Mouse (Mus musculus) spleen, adult 2 months (tissue): ENCODE results near the gene Zc2hc1c. TPM values are rescaled to one million over a fixed set of nuclear protein-coding genes. Genes with fewer than 3 reads are reported as not detected.

ENCODE experiments used
- DNase-seq, 2 experiments: peaks; one replicate each; pipeline versions ENCODE4 v3.0.0 to v3.0.0-alpha.2; 2012 to 2021; ENCODE audit warnings: low spot score in 2 of 2, low read depth in 1 of 2
- H3K27ac ChIP-seq: fragments of 200-500 bp; 2 replicates; pipeline ENCODE4 v1.5.1; 2012; ENCODE audit warnings: low read length, inconsistent platforms; ENCODE audit not compliant: insufficient read depth
- H3K27me3 ChIP-seq: fragments of 200-500 bp; 2 replicates; pipeline ENCODE4 v1.6.1; 2012; ENCODE audit warnings: mild to moderate bottlenecking, moderate library complexity, low read length, inconsistent platforms; ENCODE audit not compliant: control insufficient read depth, insufficient read depth
- H3K36me3 ChIP-seq: fragments of 200-500 bp; 2 replicates; pipeline ENCODE4 v1.6.1; 2012; ENCODE audit warnings: mild to moderate bottlenecking, low read length, inconsistent platforms; ENCODE audit not compliant: control insufficient read depth, insufficient read depth
- H3K4me1 ChIP-seq: fragments of 200-500 bp; 2 replicates; pipeline ENCODE4 v1.6.1; 2011; ENCODE audit warnings: inconsistent platforms; ENCODE audit not compliant: control insufficient read depth, insufficient read depth, insufficient read length
- H3K4me3 ChIP-seq: fragments of 200-500 bp; 2 replicates; pipeline ENCODE4 v1.5.1; 2011; ENCODE audit warnings: mild to moderate bottlenecking, inconsistent platforms; ENCODE audit not compliant: insufficient read depth, insufficient read length; ENCODE audit errors: extremely low read depth
- CTCF ChIP-seq: fragments of 200-500 bp; IDR thresholded peaks from 2 replicates; pipeline ENCODE4 v1.5.1; 2011; ENCODE audit warnings: mild to moderate bottlenecking, inconsistent platforms; ENCODE audit not compliant: insufficient read depth, insufficient read length, insufficient replicate concordance; ENCODE audit errors: extremely low read depth
- POLR2A ChIP-seq: fragments of 200-500 bp; IDR thresholded peaks from 2 replicates; pipeline ENCODE4 v1.6.1; 2011; ENCODE audit warnings: low read depth, low read length, inconsistent platforms
- WGBS: fragments of 180-500 bp; shearing (Covaris S2); methylation state at CpG from one replicate; pipeline ENCODE4 v1.1.7; 2018; 5-methylcytosine and 5-hydroxymethylcytosine counted together
- polyA plus RNA-seq: library from polyadenylated mRNA; depleted of rRNA; stranded (reverse); fragments of >200 nt; gene quantifications from 2 replicates; pipeline ENCODE4 v1.2.3, GENCODE M21; 2012

Gene Zc2hc1c
- polyA plus RNA-seq, 1 experiment: 0.28 TPM

- Histone ChIP-seq H3K27ac (no peak overlapping the region), H3K36me3 (no peaks in the 10 kb centered on the region), H3K4me3 (no peak overlapping the region), H3K4me1 (no peaks in the 10 kb centered on the region; the same call in 1 of the 2 replicates), H3K27me3 (no peaks in the 10 kb centered on the region)
- TF ChIP-seq POLR2A (no peak), CTCF (no peak)
- no peak for DNase-seq
- 91% methylated on average over 6 of the region's 6 CpGs for WGBS
Observed at GRCm38 (mm10) chr12:85292288-85292687, 3.9 kb downstream of the Zc2hc1c start.

GRCm38 (mm10) chr12:85292906-85293305 lies 4.5 kb downstream of the Zc2hc1c start:
- no peaks in the 10 kb centered on the region for H3K27me3 ChIP-seq
- H3K36me3 ChIP-seq: no peaks in the 10 kb centered on the region
- H3K4me1 ChIP-seq: no peaks in the 10 kb centered on the region; the same call in 1 of the 2 replicates
- H3K27ac ChIP-seq: no peak overlapping the region
- TF ChIP-seq POLR2A (no peak), CTCF (no peak)
- DNase-seq: no peak
- no peak overlapping the region for H3K4me3 ChIP-seq

GRCm38 (mm10) chr12:85295506-85295905 lies 7.1 kb downstream of the Zc2hc1c start:
- H3K4me1 ChIP-seq: no peaks in the 10 kb centered on the region
- no peak overlapping the region for H3K4me3 ChIP-seq
- no peak overlapping the region for H3K27ac ChIP-seq
- 84% methylated on average over 2 of the region's 2 CpGs for WGBS
- no peaks in the 10 kb centered on the region for H3K27me3 ChIP-seq
- peaks cover 3% of the 10 kb centered on the region; the same call in 1 of the 2 replicates for H3K36me3 ChIP-seq
- DNase-seq: no peak
- TF ChIP-seq CTCF (no peak), POLR2A (no peak)

GRCm38 (mm10) chr12:85296915-85297314 lies 8.5 kb downstream of the Zc2hc1c start:
- no peaks in the 10 kb centered on the region for H3K27me3 ChIP-seq
- no peak for TF ChIP-seq CTCF
- TF ChIP-seq POLR2A: no peak
- WGBS: 87% methylated on average over 5 of the region's 5 CpGs
- H3K36me3 ChIP-seq: peaks cover 12% of the 10 kb centered on the region
- no peaks in the 10 kb centered on the region for H3K4me1 ChIP-seq
- no peak overlapping the region for H3K4me3 ChIP-seq
- DNase-seq: no peak
- no peak overlapping the region for H3K27ac ChIP-seq

- TF ChIP-seq POLR2A (no peak), CTCF (no peak)
- Histone ChIP-seq H3K4me1 (no peaks in the 10 kb centered on the region), H3K27me3 (no peaks in the 10 kb centered on the region), H3K27ac (no peak overlapping the region), H3K36me3 (peaks cover 13% of the 10 kb centered on the region), H3K4me3 (no peak overlapping the region)
- DNase-seq: no peak
- 74% methylated on average over 10 of the region's 10 CpGs for WGBS
Observed at GRCm38 (mm10) chr12:85297345-85297997, 9.1 kb downstream of the Zc2hc1c start.

GRCm38 (mm10) chr12:85298127-85298834 lies 9.9 kb downstream of the Zc2hc1c start:
- H3K27me3 ChIP-seq: no peaks in the 10 kb centered on the region
- DNase-seq: no peak
- no peaks in the 10 kb centered on the region for H3K4me1 ChIP-seq
- TF ChIP-seq POLR2A (no peak), CTCF (no peak)
- H3K27ac ChIP-seq: no peak overlapping the region
- peaks cover 15% of the 10 kb centered on the region for H3K36me3 ChIP-seq
- H3K4me3 ChIP-seq: no peak overlapping the region
- 84% methylated on average over 11 of the region's 11 CpGs for WGBS

GRCm38 (mm10) chr12:85298835-85299180 lies 10.4 kb downstream of the Zc2hc1c start:
- no peak for TF ChIP-seq POLR2A
- no peak for TF ChIP-seq CTCF
- DNase-seq: no peak
- no peaks in the 10 kb centered on the region for H3K27me3 ChIP-seq
- no peak overlapping the region for H3K4me3 ChIP-seq
- H3K27ac ChIP-seq: no peak overlapping the region
- 83% methylated on average over 1 of the region's 1 CpGs for WGBS
- peaks cover 17% of the 10 kb centered on the region for H3K36me3 ChIP-seq
- H3K4me1 ChIP-seq: no peaks in the 10 kb centered on the region
